Mouse (Mus musculus): Measurements from ENCODE around the gene Gga1. TPM values are rescaled to one million over a fixed set of nuclear protein-coding genes. Genes with fewer than 3 reads are reported as not detected.

Gene Gga1
- polyA plus RNA-seq, 1 experiment: 69.9 TPM

DNA sequence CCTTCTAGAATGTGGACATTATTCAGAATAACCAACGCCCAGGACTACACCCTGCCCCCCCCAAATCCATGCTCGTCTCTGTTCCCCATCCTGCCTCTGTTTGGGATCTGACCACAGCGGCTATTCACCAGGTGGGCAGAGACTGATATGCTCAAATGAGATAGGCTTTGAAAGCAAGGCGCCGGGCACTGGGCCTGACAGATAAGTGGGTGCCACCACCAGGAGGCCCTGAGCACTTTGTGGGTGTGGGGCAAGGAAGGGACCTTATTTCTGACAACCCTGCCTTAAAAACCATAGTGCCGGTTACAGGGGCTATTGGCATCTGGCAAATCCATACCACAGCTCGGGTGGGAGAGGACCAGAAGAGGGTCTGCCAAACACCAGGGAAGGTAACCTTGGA, 45.7 kb downstream of the Gga1 start:
- Histone ChIP-seq H3K27me3 (ENCODE audit: control insufficient read depth, insufficient read depth, low read length) (no peaks in the 10 kb centered on the region), H3K4me1 (ENCODE audit: control insufficient read depth, insufficient read depth, low read length) (peaks cover 24% of the 10 kb centered on the region), H3K36me3 (ENCODE audit: control insufficient read depth, insufficient read depth, low read length) (no peaks in the 10 kb centered on the region), H3K4me3 (ENCODE audit: control insufficient read depth, low read depth, low read length) (no peak overlapping the region), H3K27ac (ENCODE audit: control insufficient read depth, insufficient read depth, low read depth, low read length) (no peak overlapping the region)
- no peak for TF ChIP-seq CTCF (IDR thresholded peaks at IDR 0.05; ENCODE audit: control insufficient read depth, insufficient read depth, insufficient replicate concordance, low read depth, low read length)
- no peak for TF ChIP-seq POLR2A (IDR thresholded peaks at IDR 0.05; ENCODE audit: control insufficient read depth, low read depth, low read length)

GRCm38 (mm10) chr15:78923585-78923984, 46.6 kb downstream of the Gga1 start:
- Histone ChIP-seq H3K4me1 (ENCODE audit: control insufficient read depth, insufficient read depth, low read length) (peaks cover 26% of the 10 kb centered on the region), H3K27ac (ENCODE audit: control insufficient read depth, insufficient read depth, low read depth, low read length) (no peak overlapping the region)
- TF ChIP-seq POLR2A (IDR thresholded peaks at IDR 0.05; ENCODE audit: control insufficient read depth, low read depth, low read length): 0 out of 2 replicates have a peak, but pooled peaks have one; percentile 3
- no peak for TF ChIP-seq CTCF (IDR thresholded peaks at IDR 0.05; ENCODE audit: control insufficient read depth, insufficient read depth, insufficient replicate concordance, low read depth, low read length)

GRCm38 (mm10) chr15:78925129-78925528, 48.1 kb downstream of the Gga1 start:
- Histone ChIP-seq H3K4me1 (ENCODE audit: control insufficient read depth, insufficient read depth, low read length) (peaks cover 30% of the 10 kb centered on the region), H3K27me3 (ENCODE audit: control insufficient read depth, insufficient read depth, low read length) (no peaks in the 10 kb centered on the region), H3K36me3 (ENCODE audit: control insufficient read depth, insufficient read depth, low read length) (no peaks in the 10 kb centered on the region), H3K4me3 (ENCODE audit: control insufficient read depth, low read depth, low read length) (no peak overlapping the region), H3K27ac (ENCODE audit: control insufficient read depth, insufficient read depth, low read depth, low read length) (no peak overlapping the region)
- no peak for TF ChIP-seq CTCF (IDR thresholded peaks at IDR 0.05; ENCODE audit: control insufficient read depth, insufficient read depth, insufficient replicate concordance, low read depth, low read length)

More at GRCm38 (mm10) chr15:78923585-78923984, 46.6 kb downstream of the Gga1 start:
- Histone ChIP-seq H3K27me3 (ENCODE audit: control insufficient read depth, insufficient read depth, low read length) (no peaks in the 10 kb centered on the region), H3K36me3 (ENCODE audit: control insufficient read depth, insufficient read depth, low read length) (no peaks in the 10 kb centered on the region), H3K4me3 (ENCODE audit: control insufficient read depth, low read depth, low read length) (no peak overlapping the region)

DNA sequence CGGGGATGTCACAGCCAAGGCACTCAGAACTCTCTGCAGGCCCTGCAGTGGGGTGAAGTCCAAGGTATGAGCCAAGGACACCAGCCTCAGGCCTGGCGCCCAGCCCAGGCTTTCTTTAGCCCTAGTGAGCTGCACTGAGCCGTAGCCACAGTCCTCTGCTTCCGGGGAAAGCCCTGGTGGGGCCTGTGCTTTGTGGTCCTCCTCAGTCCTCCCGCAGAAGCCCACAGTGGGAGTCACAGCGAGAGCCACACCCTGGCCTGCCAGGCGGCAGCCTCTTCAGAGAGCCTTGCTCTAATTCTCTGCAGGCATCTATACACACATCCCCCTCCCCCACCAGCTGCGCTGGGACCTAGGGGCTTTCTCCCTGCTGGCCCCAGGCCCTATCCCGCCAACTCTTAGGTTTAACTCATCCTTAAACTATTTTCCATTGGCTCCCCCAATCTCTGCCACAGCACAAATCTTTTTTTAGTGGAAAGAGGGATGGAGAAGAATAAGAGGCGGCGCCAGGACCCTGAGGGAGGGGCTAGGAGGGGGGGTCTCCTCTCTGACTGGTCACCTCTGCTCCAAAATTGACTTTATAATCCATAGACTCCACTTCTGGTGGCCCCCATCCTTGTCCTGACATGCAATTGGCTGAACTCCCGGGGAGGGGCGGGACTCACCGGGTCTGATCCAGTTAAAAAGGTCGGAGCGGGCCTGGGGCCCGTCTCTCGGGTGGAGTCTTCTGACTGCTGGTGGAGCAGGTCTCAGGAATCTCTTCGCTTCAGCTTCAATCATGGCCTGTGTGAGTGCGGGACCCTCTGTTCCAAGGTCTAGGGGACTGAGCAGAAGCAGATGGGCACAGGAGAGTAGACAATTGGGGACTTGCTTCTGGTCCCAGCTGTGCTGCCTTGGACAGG, 49.3 kb downstream of the Gga1 start, which contains the start of gene Lgals1:
Lgals1 (plus strand) TSS at position 705 of the 899 bp plus-strand sequence.
- H3K27me3 ChIP-seq (ENCODE audit: control insufficient read depth, insufficient read depth, low read length): no peaks in the 10 kb centered on the region
- H3K27ac ChIP-seq (ENCODE audit: control insufficient read depth, insufficient read depth, low read depth, low read length): peak within 1 kb of the TSS; percentile 74
- H3K36me3 ChIP-seq (ENCODE audit: control insufficient read depth, insufficient read depth, low read length): no peaks in the 10 kb centered on the region
- peaks cover 30% of the 10 kb centered on the region for H3K4me1 ChIP-seq (ENCODE audit: control insufficient read depth, insufficient read depth, low read length)
- H3K4me3 ChIP-seq (ENCODE audit: control insufficient read depth, low read depth, low read length): peak within 1 kb of the TSS; percentile 80
- no peak for TF ChIP-seq CTCF (IDR thresholded peaks at IDR 0.05; ENCODE audit: control insufficient read depth, insufficient read depth, insufficient replicate concordance, low read depth, low read length)
- TF ChIP-seq POLR2A (IDR thresholded peaks at IDR 0.05; ENCODE audit: control insufficient read depth, low read depth, low read length): peak; percentile 67

DNA sequence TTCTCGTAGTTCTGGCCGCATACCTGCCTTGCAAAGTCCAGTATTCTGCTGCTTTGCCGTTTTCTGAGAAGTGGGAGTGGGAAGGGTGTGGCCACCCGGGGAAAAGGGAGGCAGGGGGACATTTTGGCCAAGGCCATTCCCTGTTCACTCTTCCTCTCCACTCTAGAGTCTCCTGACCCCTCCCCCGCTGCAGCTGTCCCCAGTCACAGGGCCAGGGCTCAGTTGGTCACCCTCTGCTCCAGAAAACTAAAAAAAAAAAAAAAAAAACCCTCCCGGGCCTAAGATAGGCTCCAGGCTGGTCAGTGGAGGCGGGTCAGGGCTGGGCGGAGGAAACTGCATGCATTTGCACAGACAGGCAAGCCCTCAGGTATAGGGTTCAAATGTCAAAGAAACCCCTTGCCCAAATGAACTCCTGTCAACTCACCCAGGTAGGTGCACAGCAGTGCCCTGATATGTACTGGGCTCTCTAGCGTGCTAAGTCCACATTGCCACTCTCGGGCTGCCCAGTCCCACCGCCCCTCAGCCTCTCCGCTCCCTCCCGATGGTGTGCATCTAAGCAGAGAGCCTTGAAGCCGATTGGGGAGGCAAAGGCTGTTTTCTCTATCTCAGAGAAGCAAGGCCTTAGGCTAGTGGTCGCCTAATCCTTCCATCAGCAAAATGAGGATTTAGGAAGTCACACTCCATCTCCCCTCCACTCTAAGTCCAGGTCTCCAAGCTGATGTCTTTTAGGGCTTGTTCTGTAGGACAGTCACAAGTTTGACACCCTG, 50.2 kb downstream of the Gga1 start:
- Histone ChIP-seq H3K36me3 (ENCODE audit: control insufficient read depth, insufficient read depth, low read length) (no peaks in the 10 kb centered on the region), H3K4me3 (ENCODE audit: control insufficient read depth, low read depth, low read length) (peak overlapping the region; percentile 80), H3K27me3 (ENCODE audit: control insufficient read depth, insufficient read depth, low read length) (no peaks in the 10 kb centered on the region), H3K27ac (ENCODE audit: control insufficient read depth, insufficient read depth, low read depth, low read length) (peak overlapping the region; percentile 57), H3K4me1 (ENCODE audit: control insufficient read depth, insufficient read depth, low read length) (peaks cover 30% of the 10 kb centered on the region)
- TF ChIP-seq CTCF (IDR thresholded peaks at IDR 0.05; ENCODE audit: control insufficient read depth, insufficient read depth, insufficient replicate concordance, low read depth, low read length) (no peak), POLR2A (IDR thresholded peaks at IDR 0.05; ENCODE audit: control insufficient read depth, low read depth, low read length) (no peak)

GRCm38 (mm10) chr15:78927788-78928457, 50.9 kb downstream of the Gga1 start:
- H3K4me1 ChIP-seq (ENCODE audit: control insufficient read depth, insufficient read depth, low read length): peaks cover 30% of the 10 kb centered on the region
- no peaks in the 10 kb centered on the region for H3K27me3 ChIP-seq (ENCODE audit: control insufficient read depth, insufficient read depth, low read length)
- peak overlapping the region; percentile 57 for H3K27ac ChIP-seq (ENCODE audit: control insufficient read depth, insufficient read depth, low read depth, low read length)
- TF ChIP-seq POLR2A (IDR thresholded peaks at IDR 0.05; ENCODE audit: control insufficient read depth, low read depth, low read length): no peak
- TF ChIP-seq CTCF (IDR thresholded peaks at IDR 0.05; ENCODE audit: control insufficient read depth, insufficient read depth, insufficient replicate concordance, low read depth, low read length): no peak
- no peaks in the 10 kb centered on the region for H3K36me3 ChIP-seq (ENCODE audit: control insufficient read depth, insufficient read depth, low read length)
- H3K4me3 ChIP-seq (ENCODE audit: control insufficient read depth, low read depth, low read length): peak overlapping the region; percentile 80

Measured in testis, adult 2 months (tissue).